Mouse (Mus musculus) forelimb bud, embryonic 11.5 days (tissue): Measurements from ENCODE around the gene Hint1.

Source experiments
- DNase-seq: peaks from one replicate; pipeline ENCODE4 v3.0.0-alpha.2; 2012; ENCODE audit warnings: low read depth, low spot score

Gene Hint1

GRCm38 (mm10) chr11:54861471-54862420, 4.4 kb upstream of the Hint1 start:
- DNase-seq = no peak

GRCm38 (mm10) chr11:54862621-54863520, 3.3 kb upstream of the Hint1 start:
- peak; percentile 55 for DNase-seq

GRCm38 (mm10) chr11:54865330-54866085, 675 bp upstream of the Hint1 start:
- no peak for DNase-seq

GRCm38 (mm10) chr11:54867049-54867385, 834 bp downstream of the Hint1 start:
- no peak for DNase-seq

- no peak for DNase-seq
Observed at GRCm38 (mm10) chr11:54867903-54868434, 1.8 kb downstream of the Hint1 start.

GRCm38 (mm10) chr11:54868445-54868844, 2.3 kb downstream of the Hint1 start:
- no peak for DNase-seq

- no peak for DNase-seq
Observed at GRCm38 (mm10) chr11:54869318-54869717, 3.1 kb downstream of the Hint1 start.

- no peak for DNase-seq
Observed at GRCm38 (mm10) chr11:54871831-54872537, 5.8 kb downstream of the Hint1 start.

GRCm38 (mm10) chr11:54876031-54876430, 9.8 kb downstream of the Hint1 start:
- DNase-seq = no peak

GRCm38 (mm10) chr11:54878893-54879292, 12.7 kb downstream of the Hint1 start:
- no peak for DNase-seq

- peak; percentile 65 for DNase-seq
Observed at GRCm38 (mm10) chr11:54879434-54879833, 13.3 kb downstream of the Hint1 start.

GRCm38 (mm10) chr11:54879922-54880321, 13.7 kb downstream of the Hint1 start:
- no peak for DNase-seq

GRCm38 (mm10) chr11:54881051-54881474, 14.9 kb downstream of the Hint1 start:
- no peak for DNase-seq

GRCm38 (mm10) chr11:54882671-54883070, 16.5 kb downstream of the Hint1 start:
- DNase-seq = no peak

GRCm38 (mm10) chr11:54884197-54884828, 18.1 kb downstream of the Hint1 start:
- DNase-seq = no peak

- peak; percentile 61 for DNase-seq
Observed at GRCm38 (mm10) chr11:54884937-54885336, 18.8 kb downstream of the Hint1 start.

GRCm38 (mm10) chr11:54885406-54885805, 19.2 kb downstream of the Hint1 start:
- no peak for DNase-seq

- DNase-seq = no peak
Observed at GRCm38 (mm10) chr11:54887927-54888326, 21.7 kb downstream of the Hint1 start.

GRCm38 (mm10) chr11:54891341-54891740, 25.2 kb downstream of the Hint1 start:
- DNase-seq = no peak

GRCm38 (mm10) chr11:54892091-54892490, 25.9 kb downstream of the Hint1 start:
- DNase-seq = no peak
